Mouse (Mus musculus): ENCODE measurements at regions not wholly inside any gene's neighbourhood (a gene's known extent, or its start where the extent isn't known, plus 50 kb on each side); places are given as distances from the start of the nearest gene placed in this dataset.

GRCm38 (mm10) chr11:111706882-111707281 lies 640.9 kb downstream of the Kcnj2 start:
- no peak for DNase-seq (ENCODE audit: low read depth)

- DNase-seq (ENCODE audit: low read depth) = no peak
These were observed 649.4 kb downstream of the Kcnj2 start for GRCm38 (mm10) chr11:111715401-111715800.

GRCm38 (mm10) chr11:111722276-111722675 lies 656.3 kb downstream of the Kcnj2 start:
- DNase-seq (ENCODE audit: low read depth) = no peak

GRCm38 (mm10) chr11:111728148-111728547 lies 662.2 kb downstream of the Kcnj2 start:
- no peak for DNase-seq (ENCODE audit: low read depth)

- DNase-seq (ENCODE audit: low read depth) = no peak
These were observed 666.1 kb downstream of the Kcnj2 start for GRCm38 (mm10) chr11:111732096-111732495.

GRCm38 (mm10) chr11:111735446-111735845 lies 669.5 kb downstream of the Kcnj2 start:
- no peak for DNase-seq (ENCODE audit: low read depth)

- no peak for DNase-seq (ENCODE audit: low read depth)
These were observed 670.0 kb downstream of the Kcnj2 start for GRCm38 (mm10) chr11:111735961-111736360.

- DNase-seq (ENCODE audit: low read depth) = no peak
These were observed 677.4 kb downstream of the Kcnj2 start for GRCm38 (mm10) chr11:111743356-111743755.

- DNase-seq (ENCODE audit: low read depth) = no peak
These were observed 681.4 kb downstream of the Kcnj2 start for GRCm38 (mm10) chr11:111747262-111747946.

- DNase-seq (ENCODE audit: low read depth) = peak; percentile 3
These were observed 682.0 kb downstream of the Kcnj2 start for GRCm38 (mm10) chr11:111747947-111748322.

GRCm38 (mm10) chr11:111748496-111748895 lies 682.5 kb downstream of the Kcnj2 start:
- DNase-seq (ENCODE audit: low read depth) = no peak

- no peak for DNase-seq (ENCODE audit: low read depth)
These were observed 688.8 kb downstream of the Kcnj2 start for GRCm38 (mm10) chr11:111754735-111755134.

GRCm38 (mm10) chr11:111763081-111763480 lies 697.1 kb downstream of the Kcnj2 start:
- DNase-seq (ENCODE audit: low read depth) = no peak

- DNase-seq (ENCODE audit: low read depth) = no peak
These were observed 700.5 kb downstream of the Kcnj2 start for GRCm38 (mm10) chr11:111766371-111767011.

GRCm38 (mm10) chr11:111767012-111767392 lies 701.0 kb downstream of the Kcnj2 start:
- DNase-seq (ENCODE audit: low read depth) = no peak

GRCm38 (mm10) chr11:111774108-111774679 lies 708.2 kb downstream of the Kcnj2 start:
- peak; percentile 20 for DNase-seq (ENCODE audit: low read depth)

GRCm38 (mm10) chr11:111781321-111781720 lies 715.4 kb downstream of the Kcnj2 start:
- DNase-seq (ENCODE audit: low read depth) = no peak

GRCm38 (mm10) chr11:111791267-111791926 lies 725.4 kb downstream of the Kcnj2 start:
- DNase-seq (ENCODE audit: low read depth) = no peak

- no peak for DNase-seq (ENCODE audit: low read depth)
These were observed 735.1 kb downstream of the Kcnj2 start for GRCm38 (mm10) chr11:111801033-111801432.

- no peak for DNase-seq (ENCODE audit: low read depth)
These were observed 750.3 kb downstream of the Kcnj2 start for GRCm38 (mm10) chr11:111816176-111816775.

GRCm38 (mm10) chr11:111818124-111818523 lies 752.2 kb downstream of the Kcnj2 start:
- DNase-seq (ENCODE audit: low read depth) = no peak

GRCm38 (mm10) chr11:111820356-111820755 lies 754.4 kb downstream of the Kcnj2 start:
- no peak for DNase-seq (ENCODE audit: low read depth)

Measured in c-Kit-positive CD71-positive TER-119-negative erythroid progenitor cells, embryonic 14.5 days (primary cell).